Mouse (Mus musculus) monocyte, adult 5-6 weeks (primary cell): ENCODE measurements around the gene Nrarp. TPM values are rescaled to one million over a fixed set of nuclear protein-coding genes. Genes with fewer than 3 reads are reported as not detected.

Experiments used
- ATAC-seq: fragments of 153-309, 156-312 bp; replicated peaks from 2 replicates; pipeline ENCODE4 v1.8.0; 2017; ENCODE audit warnings: mild to moderate bottlenecking; ENCODE audit not compliant: low TSS enrichment, insufficient number of reproducible peaks, severe bottlenecking, poor library complexity, low FRiP score
- total RNA-seq: library from RNA; stranded (forward); fragments of 200-1000, 200-491, 200-594 nt; gene quantifications from 3 replicates; pipeline ENCODE4 v1.2.3, GENCODE M21; 2017

The Nrarp gene
- total RNA-seq, 1 experiment from 2014 or later = 22.3 TPM

GRCm38 (mm10) chr2:25171769-25172153, 8.8 kb upstream of the Nrarp start:
- ATAC-seq = no peak

GRCm38 (mm10) chr2:25172629-25173028, 7.9 kb upstream of the Nrarp start:
- peak; percentile 19; the same call in 1 of the 2 replicates for ATAC-seq

GRCm38 (mm10) chr2:25173821-25174220, 6.7 kb upstream of the Nrarp start:
- ATAC-seq = no peak

GRCm38 (mm10) chr2:25174866-25175689, 5.5 kb upstream of the Nrarp start:
- no peak for ATAC-seq

GRCm38 (mm10) chr2:25175690-25176078, 4.9 kb upstream of the Nrarp start:
- ATAC-seq = no peak

- no peak for ATAC-seq
These were observed 4.0 kb upstream of the Nrarp start for GRCm38 (mm10) chr2:25176573-25176972.

GRCm38 (mm10) chr2:25177076-25177475, 3.5 kb upstream of the Nrarp start:
- ATAC-seq = no peak

- ATAC-seq = no peak
These were observed 2.9 kb upstream of the Nrarp start for GRCm38 (mm10) chr2:25177685-25178084.

- no peak for ATAC-seq
These were observed 2.1 kb upstream of the Nrarp start for GRCm38 (mm10) chr2:25178285-25178972.

GRCm38 (mm10) chr2:25179566-25180217, 866 bp upstream of the Nrarp start:
- no peak for ATAC-seq

- ATAC-seq = no peak; the same call in 1 of the 2 replicates
These were observed 674 bp downstream of the Nrarp start for GRCm38 (mm10) chr2:25180973-25181890.

GRCm38 (mm10) chr2:25181891-25182397, 1.4 kb downstream of the Nrarp start:
- no peak for ATAC-seq

GRCm38 (mm10) chr2:25182664-25183063, 2.1 kb downstream of the Nrarp start:
- ATAC-seq = no peak

GRCm38 (mm10) chr2:25183336-25183735, 2.8 kb downstream of the Nrarp start:
- no peak for ATAC-seq

GRCm38 (mm10) chr2:25184496-25184895, 3.9 kb downstream of the Nrarp start:
- ATAC-seq = no peak

- ATAC-seq = no peak; the same call in 1 of the 2 replicates
These were observed 5.3 kb downstream of the Nrarp start for GRCm38 (mm10) chr2:25185625-25186574.

GRCm38 (mm10) chr2:25186575-25186930, 6.0 kb downstream of the Nrarp start:
- ATAC-seq = no peak
